Mouse (Mus musculus): ENCODE measurements around the gene Cdc42se2. TPM values are rescaled to one million over a fixed set of nuclear protein-coding genes. Genes with fewer than 3 reads are reported as not detected.

Gene Cdc42se2
- total and polyA plus RNA-seq, 3 experiments = 97.4 to 227 (median 99.1) TPM

- Histone ChIP-seq H3K4me1 (ENCODE audit: control insufficient read depth in 1 of 2, insufficient read depth in 2 of 2) (peaks cover 2 to 7% of the 10 kb centered on the region in 2 experiments; a peak in 3 of 4 replicates), H3K9me3 (replicated peaks; ENCODE audit: low read length) (peaks cover 1% of the 10 kb centered on the region), H3K4me3 (replicated peaks in 1 of 3; ENCODE audit: low read depth in 2 of 3, low read length in 2 of 3, poor library complexity in 1 of 3) (no peak overlapping the region), H3K36me3 (replicated peaks in 1 of 2; ENCODE audit: control insufficient read depth in 1 of 2, insufficient read depth in 1 of 2, low read length in 1 of 2) (peaks cover 0 to 2% of the 10 kb centered on the region in 2 experiments), H3K4me2 (ENCODE audit: insufficient read depth, low read depth, poor library complexity, severe bottlenecking) (no peak overlapping the region), H3K27me3 (replicated peaks) (no peaks in the 10 kb centered on the region), H3K27ac (ENCODE audit: insufficient read depth, low read depth) (no peak overlapping the region), H3K9ac (ENCODE audit: insufficient read depth, low read depth) (no peak overlapping the region), H3K79me2 (replicated peaks; ENCODE audit: control insufficient read depth, extremely low read depth, insufficient read depth, poor library complexity, severe bottlenecking) (no peaks in the 10 kb centered on the region)
- in situ Hi-C loops (cut with MboI; ENCODE audit: low pct_ligation_motif_present, low pct_unique_long_range_greater_than_20kb, low sequenced_read_pairs) = no loop called here
- no peak for TF ChIP-seq POLR2AphosphoS2 (IDR thresholded peaks at IDR 0.05; ENCODE audit: low read depth, low read length)
- TF ChIP-seq USF1 (IDR thresholded peaks at IDR 0.05; ENCODE audit: low read depth, low read length) = no peak
- TF ChIP-seq HCFC1 (IDR thresholded peaks at IDR 0.05; ENCODE audit: low read depth, low read length) = no peak
- no peak for TF ChIP-seq EP300 (IDR thresholded peaks at IDR 0.05; ENCODE audit: low read length)
- TF ChIP-seq RAD21 (IDR thresholded peaks at IDR 0.05; ENCODE audit: low read depth, low read length) = no peak
- TF ChIP-seq CHD2 (IDR thresholded peaks at IDR 0.05; ENCODE audit: low read length) = no peak
- no peak for TF ChIP-seq NELFE (IDR thresholded peaks at IDR 0.05; ENCODE audit: low read depth, low read length)
- TF ChIP-seq MYC (IDR thresholded peaks at IDR 0.05; ENCODE audit: low read depth, low read length) = no peak
- TF ChIP-seq MXI1 (IDR thresholded peaks at IDR 0.05; ENCODE audit: low read depth, low read length) = no peak
- no peak for TF ChIP-seq GABPA (IDR thresholded peaks at IDR 0.05; ENCODE audit: insufficient replicate concordance, low read depth, low read length)
- TF ChIP-seq MAX (IDR thresholded peaks at IDR 0.05; ENCODE audit: low read length) = no peak
- TF ChIP-seq UBTF (IDR thresholded peaks at IDR 0.05; ENCODE audit: low read depth, low read length) = no peak
- no peak for TF ChIP-seq CHD1 (IDR thresholded peaks at IDR 0.05; ENCODE audit: low read depth, low read length)
- no peak for TF ChIP-seq JUN (IDR thresholded peaks at IDR 0.05; ENCODE audit: insufficient read depth, low read depth, low read length)
- no peak for TF ChIP-seq BHLHE40 (IDR thresholded peaks at IDR 0.05; ENCODE audit: low read depth, low read length)
- no peak for DNase-seq (ENCODE audit: extremely low read depth)
- dilution Hi-C loops (cut with MboI; ENCODE audit: extremely low pct_ligation_motif_present, extremely low pct_unique_long_range_greater_than_20kb, low sequenced_read_pairs) = no loop called here
Observed at GRCm38 (mm10) chr11:54796551-54796950, 9.1 kb upstream of the Cdc42se2 start.

- Histone ChIP-seq H3K4me3 (replicated peaks in 1 of 3; ENCODE audit: low read depth in 2 of 3, low read length in 2 of 3, poor library complexity in 1 of 3) (no peak overlapping the region), H3K79me2 (replicated peaks; ENCODE audit: control insufficient read depth, extremely low read depth, insufficient read depth, poor library complexity, severe bottlenecking) (no peaks in the 10 kb centered on the region), H3K36me3 (replicated peaks in 1 of 2; ENCODE audit: control insufficient read depth in 1 of 2, insufficient read depth in 1 of 2, low read length in 1 of 2) (peaks cover 0 to 5% of the 10 kb centered on the region in 2 experiments), H3K4me1 (ENCODE audit: control insufficient read depth in 1 of 2, insufficient read depth in 2 of 2) (peaks cover 7% of the 10 kb centered on the region in 2 experiments; a peak in 3 of 4 replicates), H3K4me2 (ENCODE audit: insufficient read depth, low read depth, poor library complexity, severe bottlenecking) (no peak overlapping the region), H3K9me3 (replicated peaks; ENCODE audit: low read length) (peaks cover 2% of the 10 kb centered on the region), H3K27ac (ENCODE audit: insufficient read depth, low read depth) (no peak overlapping the region), H3K9ac (ENCODE audit: insufficient read depth, low read depth) (no peak overlapping the region), H3K27me3 (replicated peaks) (no peaks in the 10 kb centered on the region)
- TF ChIP-seq ZKSCAN1 (IDR thresholded peaks at IDR 0.05; ENCODE audit: borderline replicate concordance, low read depth, low read length) = no peak
- no peak for TF ChIP-seq SIN3A (IDR thresholded peaks at IDR 0.05; ENCODE audit: low read length)
- TF ChIP-seq ZNF384 (IDR thresholded peaks at IDR 0.05; ENCODE audit: low read depth, low read length) = no peak
- TF ChIP-seq MAZ (IDR thresholded peaks at IDR 0.05; ENCODE audit: low read depth, low read length) = no peak
- no peak for TF ChIP-seq HCFC1 (IDR thresholded peaks at IDR 0.05; ENCODE audit: low read depth, low read length)
- no peak for TF ChIP-seq NRF1 (IDR thresholded peaks at IDR 0.05; ENCODE audit: low read depth, low read length)
- no peak for TF ChIP-seq MYC (IDR thresholded peaks at IDR 0.05; ENCODE audit: low read depth, low read length)
- TF ChIP-seq GABPA (IDR thresholded peaks at IDR 0.05; ENCODE audit: insufficient replicate concordance, low read depth, low read length) = no peak
- TF ChIP-seq USF1 (IDR thresholded peaks at IDR 0.05; ENCODE audit: low read depth, low read length) = no peak
- TF ChIP-seq MXI1 (IDR thresholded peaks at IDR 0.05; ENCODE audit: low read depth, low read length) = no peak
- no peak for TF ChIP-seq E2F4 (IDR thresholded peaks at IDR 0.05; ENCODE audit: insufficient replicate concordance, low read depth, low read length)
- TF ChIP-seq CHD1 (IDR thresholded peaks at IDR 0.05; ENCODE audit: low read depth, low read length) = no peak
- TF ChIP-seq EP300 (IDR thresholded peaks at IDR 0.05; ENCODE audit: low read length) = no peak
- TF ChIP-seq BHLHE40 (IDR thresholded peaks at IDR 0.05; ENCODE audit: low read depth, low read length) = no peak
- TF ChIP-seq ZC3H11A (IDR thresholded peaks at IDR 0.05; ENCODE audit: low read depth, low read length) = no peak
- no peak for TF ChIP-seq MAFK (IDR thresholded peaks at IDR 0.05; ENCODE audit: insufficient replicate concordance, low read length)
- TF ChIP-seq CHD2 (IDR thresholded peaks at IDR 0.05; ENCODE audit: low read length) = no peak
- TF ChIP-seq USF2 (conservative IDR thresholded peaks at IDR 0.05; ENCODE audit: low read depth, low read length) = no peak
- no peak for TF ChIP-seq JUND (conservative IDR thresholded peaks at IDR 0.05; ENCODE audit: low read depth, low read length)
- in situ Hi-C loops (cut with MboI; ENCODE audit: low pct_ligation_motif_present, low pct_unique_long_range_greater_than_20kb, low sequenced_read_pairs) = no loop called here
- DNase-seq (ENCODE audit: extremely low read depth) = no peak
- dilution Hi-C loops (cut with MboI; ENCODE audit: extremely low pct_ligation_motif_present, extremely low pct_unique_long_range_greater_than_20kb, low sequenced_read_pairs) = no loop called here
Observed at GRCm38 (mm10) chr11:54794678-54795077, 7.2 kb upstream of the Cdc42se2 start.
